Mouse (Mus musculus): Measurements from ENCODE around the gene 1110051M20Rik.

GRCm38 (mm10) chr2:91309546-91309945 lies 135.0 kb downstream of the 1110051M20Rik start:
- TF ChIP-seq POLR2A (IDR thresholded peaks at IDR 0.05; ENCODE audit: insufficient read depth, low read depth, low read length): no peak
- TF ChIP-seq CTCF (IDR thresholded peaks at IDR 0.05; ENCODE audit: insufficient read depth, low read depth, low read length): no peak
